Mouse (Mus musculus): ENCODE data around the gene Chrnd. TPM values are rescaled to one million over a fixed set of nuclear protein-coding genes. Genes with fewer than 3 reads are reported as not detected.

Gene Chrnd
- total and polyA plus RNA-seq, 2 experiments from 2014 or later: not detected

GRCm38 (mm10) chr1:87184751-87185139, 5.7 kb upstream of the Chrnd start:
- Histone ChIP-seq H3K4me3 (ENCODE audit: low read depth, low read length) (no peak overlapping the region), H3K4me1 (ENCODE audit: control insufficient read depth, insufficient read depth) (no peaks in the 10 kb centered on the region), H3K27ac (ENCODE audit: low read depth) (no peak overlapping the region), H3K36me3 (replicated peaks; ENCODE audit: control insufficient read depth, insufficient read depth, low read length) (no peaks in the 10 kb centered on the region), H3K9me3 (replicated peaks; ENCODE audit: control insufficient read depth, low read length) (no peaks in the 10 kb centered on the region), H3K27me3 (ENCODE audit: control insufficient read depth, insufficient read depth, low read length) (peaks cover 58% of the 10 kb centered on the region), H3K4me2 (ENCODE audit: low read depth, low read length) (no peak overlapping the region), H3K9ac (replicated peaks; ENCODE audit: low read depth, low read length) (no peak overlapping the region)
- peak; percentile 65; the same call in 1 of the 2 replicates for ATAC-seq (ENCODE audit: insufficient read depth, low read depth)
- TF ChIP-seq CTCF (IDR thresholded peaks at IDR 0.05; ENCODE audit: low read depth) (peak; percentile 69), EP300 (IDR thresholded peaks at IDR 0.05; ENCODE audit: low read depth) (no peak)
- 10% methylated on average over 20 of the region's 20 CpGs for WGBS
- peak; percentile 64 for DNase-seq (ENCODE audit: low spot score)

- ATAC-seq (ENCODE audit: insufficient read depth, low read depth): no peak
- TF ChIP-seq EP300 (IDR thresholded peaks at IDR 0.05; ENCODE audit: low read depth) (no peak), CTCF (IDR thresholded peaks at IDR 0.05; ENCODE audit: low read depth) (no peak)
- DNase-seq (ENCODE audit: low spot score): no peak
- Histone ChIP-seq H3K36me3 (replicated peaks; ENCODE audit: control insufficient read depth, insufficient read depth, low read length) (no peaks in the 10 kb centered on the region), H3K27ac (ENCODE audit: low read depth) (no peak overlapping the region), H3K27me3 (ENCODE audit: control insufficient read depth, insufficient read depth, low read length) (peaks cover 58% of the 10 kb centered on the region), H3K9me3 (replicated peaks; ENCODE audit: control insufficient read depth, low read length) (no peaks in the 10 kb centered on the region), H3K4me1 (ENCODE audit: control insufficient read depth, insufficient read depth) (no peaks in the 10 kb centered on the region), H3K9ac (replicated peaks; ENCODE audit: low read depth, low read length) (no peak overlapping the region), H3K4me3 (ENCODE audit: low read depth, low read length) (no peak overlapping the region), H3K4me2 (ENCODE audit: low read depth, low read length) (no peak overlapping the region)
- WGBS: 16% methylated on average over 13 of the region's 13 CpGs
These were observed 4.9 kb upstream of the Chrnd start for GRCm38 (mm10) chr1:87185526-87185925.

GRCm38 (mm10) chr1:87186261-87187036, 4.0 kb upstream of the Chrnd start:
- Histone ChIP-seq H3K4me1 (ENCODE audit: control insufficient read depth, insufficient read depth) (no peaks in the 10 kb centered on the region), H3K4me2 (ENCODE audit: low read depth, low read length) (peak overlapping the region; percentile 84), H3K9ac (replicated peaks; ENCODE audit: low read depth, low read length) (peak overlapping the region; percentile 30; the same call in 1 of the 2 replicates), H3K36me3 (replicated peaks; ENCODE audit: control insufficient read depth, insufficient read depth, low read length) (no peaks in the 10 kb centered on the region), H3K27ac (ENCODE audit: low read depth) (no peak overlapping the region), H3K27me3 (ENCODE audit: control insufficient read depth, insufficient read depth, low read length) (peaks cover 59% of the 10 kb centered on the region), H3K9me3 (replicated peaks; ENCODE audit: control insufficient read depth, low read length) (no peaks in the 10 kb centered on the region), H3K4me3 (ENCODE audit: low read depth, low read length) (peak overlapping the region; percentile 47)
- DNase-seq (ENCODE audit: low spot score) (no peak), ATAC-seq (ENCODE audit: insufficient read depth, low read depth) (peak; percentile 25)
- 3% methylated on average over 51 of the region's 54 CpGs for WGBS
- no peak for TF ChIP-seq CTCF (IDR thresholded peaks at IDR 0.05; ENCODE audit: low read depth)
- no peak for TF ChIP-seq EP300 (IDR thresholded peaks at IDR 0.05; ENCODE audit: low read depth)

GRCm38 (mm10) chr1:87187037-87187355, 3.4 kb upstream of the Chrnd start:
- peak overlapping the region; percentile 84 for H3K4me2 ChIP-seq (ENCODE audit: low read depth, low read length)
- no peaks in the 10 kb centered on the region for H3K4me1 ChIP-seq (ENCODE audit: control insufficient read depth, insufficient read depth)
- no peak overlapping the region for H3K27ac ChIP-seq (ENCODE audit: low read depth)
- peak overlapping the region; percentile 30; the same call in 1 of the 2 replicates for H3K9ac ChIP-seq (replicated peaks; ENCODE audit: low read depth, low read length)
- DNase-seq (ENCODE audit: low spot score) (peak; percentile 63), ATAC-seq (ENCODE audit: insufficient read depth, low read depth) (peak; percentile 36; the same call in 1 of the 2 replicates)
- H3K36me3 ChIP-seq (replicated peaks; ENCODE audit: control insufficient read depth, insufficient read depth, low read length): no peaks in the 10 kb centered on the region
- under 1% methylated on average over 15 of the region's 15 CpGs for WGBS
- peaks cover 62% of the 10 kb centered on the region for H3K27me3 ChIP-seq (ENCODE audit: control insufficient read depth, insufficient read depth, low read length)
- TF ChIP-seq CTCF (IDR thresholded peaks at IDR 0.05; ENCODE audit: low read depth): peak; percentile 89
- TF ChIP-seq EP300 (IDR thresholded peaks at IDR 0.05; ENCODE audit: low read depth): no peak
- peak overlapping the region; percentile 47 for H3K4me3 ChIP-seq (ENCODE audit: low read depth, low read length)
- no peaks in the 10 kb centered on the region for H3K9me3 ChIP-seq (replicated peaks; ENCODE audit: control insufficient read depth, low read length)

GRCm38 (mm10) chr1:87197296-87197695, 6.9 kb downstream of the Chrnd start:
- no peak overlapping the region for H3K27ac ChIP-seq (ENCODE audit: low read depth)
- peaks cover 6% of the 10 kb centered on the region; the same call in 1 of the 2 replicates for H3K4me1 ChIP-seq (ENCODE audit: control insufficient read depth, insufficient read depth)
- DNase-seq (ENCODE audit: low spot score): no peak
- no peak overlapping the region for H3K9ac ChIP-seq (replicated peaks; ENCODE audit: low read depth, low read length)
- H3K4me2 ChIP-seq (ENCODE audit: low read depth, low read length): no peak overlapping the region
- H3K4me3 ChIP-seq (ENCODE audit: low read depth, low read length): no peak overlapping the region
- H3K9me3 ChIP-seq (replicated peaks; ENCODE audit: control insufficient read depth, low read length): no peaks in the 10 kb centered on the region
- TF ChIP-seq CTCF (IDR thresholded peaks at IDR 0.05; ENCODE audit: low read depth): no peak
- no peak for TF ChIP-seq EP300 (IDR thresholded peaks at IDR 0.05; ENCODE audit: low read depth)
- no peaks in the 10 kb centered on the region for H3K27me3 ChIP-seq (ENCODE audit: control insufficient read depth, insufficient read depth, low read length)
- 62% methylated on average over 9 of the region's 9 CpGs for WGBS
- no peak for ATAC-seq (ENCODE audit: insufficient read depth, low read depth)
- no peaks in the 10 kb centered on the region for H3K36me3 ChIP-seq (replicated peaks; ENCODE audit: control insufficient read depth, insufficient read depth, low read length)
